Mouse (Mus musculus): Measurements from ENCODE around the gene C130032M10Rik. TPM values are rescaled to one million over a fixed set of nuclear protein-coding genes. Genes with fewer than 3 reads are reported as not detected.

Gene C130032M10Rik
- not detected for total RNA-seq (2021)
- long read RNA-seq, experiment 1, result 0 reads
- long read RNA-seq, experiment 2, result 0 reads

GRCm38 (mm10) chr9:114515364-114515763, at the start of gene C130032M10Rik:
Gene C130032M10Rik (plus strand): TSS chr9:114515697.
- intact Hi-C loops (cut with DNase I), result loop anchor here (5.0 kb wide), 1 partner anchor 67 kb away; no protein-coding TSS in a partner anchor
- DNase-seq, result no peak

- DNase-seq, result no peak
- intact Hi-C loops (cut with DNase I), result no loop called here
Observed at GRCm38 (mm10) chr9:114466871-114467270, 48.6 kb upstream of the C130032M10Rik start.

GRCm38 (mm10) chr9:114468217-114468616, 47.3 kb upstream of the C130032M10Rik start:
- DNase-seq, result no peak
- intact Hi-C loops (cut with DNase I), result no loop called here

- no peak for DNase-seq
- intact Hi-C loops (cut with DNase I), result no loop called here
Observed at GRCm38 (mm10) chr9:114468701-114469100, 46.8 kb upstream of the C130032M10Rik start.

- no peak for DNase-seq
- intact Hi-C loops (cut with DNase I), result no loop called here
Observed at GRCm38 (mm10) chr9:114471892-114472291, 43.6 kb upstream of the C130032M10Rik start.

- no peak for DNase-seq
- intact Hi-C loops (cut with DNase I), result no loop called here
Observed at GRCm38 (mm10) chr9:114477019-114477418, 38.5 kb upstream of the C130032M10Rik start.

- no peak for DNase-seq
- intact Hi-C loops (cut with DNase I), result no loop called here
Observed at GRCm38 (mm10) chr9:114480940-114481339, 34.6 kb upstream of the C130032M10Rik start.

GRCm38 (mm10) chr9:114484771-114485170, 30.7 kb upstream of the C130032M10Rik start:
- DNase-seq, result no peak
- intact Hi-C loops (cut with DNase I), result no loop called here

- no peak for DNase-seq
- intact Hi-C loops (cut with DNase I), result no loop called here
Observed at GRCm38 (mm10) chr9:114486808-114487207, 28.7 kb upstream of the C130032M10Rik start.

GRCm38 (mm10) chr9:114487481-114488258, 27.8 kb upstream of the C130032M10Rik start:
- intact Hi-C loops (cut with DNase I), result no loop called here
- no peak for DNase-seq

GRCm38 (mm10) chr9:114496469-114496868, 19.0 kb upstream of the C130032M10Rik start:
- no peak for DNase-seq
- intact Hi-C loops (cut with DNase I), result loop anchor here (5.0 kb wide), 1 partner anchor 174 kb away; no protein-coding TSS in a partner anchor

- DNase-seq, result peak; percentile 80 to 92
- intact Hi-C loops (cut with DNase I), result loop anchor here (2.0 to 5.0 kb wide), 2 partner anchors 83 to 176 kb away; no protein-coding TSS in a partner anchor
Observed at GRCm38 (mm10) chr9:114498218-114498617, 17.3 kb upstream of the C130032M10Rik start.

- peak; percentile 60 to 74 for DNase-seq
- intact Hi-C loops (cut with DNase I), result loop anchor here (2.0 to 5.0 kb wide), 3 partner anchors 81 to 178 kb away; no protein-coding TSS in a partner anchor
Observed at GRCm38 (mm10) chr9:114499783-114500515, 15.5 kb upstream of the C130032M10Rik start.

- intact Hi-C loops (cut with DNase I), result loop anchor here (2.0 kb wide), 1 partner anchor 80 kb away; no protein-coding TSS in a partner anchor
Observed at GRCm38 (mm10) chr9:114501111-114501510, 14.4 kb upstream of the C130032M10Rik start.

GRCm38 (mm10) chr9:114501913-114502312, 13.6 kb upstream of the C130032M10Rik start:
- no peak for DNase-seq
- intact Hi-C loops (cut with DNase I), result loop anchor here (2.0 kb wide), 1 partner anchor 79 kb away; no protein-coding TSS in a partner anchor

More at GRCm38 (mm10) chr9:114501111-114501510, 14.4 kb upstream of the C130032M10Rik start:
- DNase-seq, result no peak

- intact Hi-C loops (cut with DNase I), result no loop called here
- DNase-seq, result no peak
Observed at GRCm38 (mm10) chr9:114502711-114503427, 12.6 kb upstream of the C130032M10Rik start.

GRCm38 (mm10) chr9:114504816-114505215, 10.7 kb upstream of the C130032M10Rik start, which contains the start of gene Ccr4:
Gene Ccr4 (minus strand): TSS chr9:114504916.
- intact Hi-C loops (cut with DNase I), result no loop called here

GRCm38 (mm10) chr9:114506564-114506963, 8.9 kb upstream of the C130032M10Rik start:
- no peak for DNase-seq
- intact Hi-C loops (cut with DNase I), result no loop called here

More at GRCm38 (mm10) chr9:114504816-114505215, 10.7 kb upstream of the C130032M10Rik start, which contains the start of gene Ccr4:
- no peak for DNase-seq

- no peak for DNase-seq
- intact Hi-C loops (cut with DNase I), result no loop called here
Observed at GRCm38 (mm10) chr9:114507421-114507820, 8.1 kb upstream of the C130032M10Rik start.

- intact Hi-C loops (cut with DNase I), result no loop called here
Observed at GRCm38 (mm10) chr9:114509785-114510184, 5.7 kb upstream of the C130032M10Rik start.

More at GRCm38 (mm10) chr9:114509785-114510184, 5.7 kb upstream of the C130032M10Rik start:
- no peak for DNase-seq
